Mouse (Mus musculus) small intestine, adult 2 months (tissue): ENCODE measurements around the gene Slc25a25. TPM values are rescaled to one million over a fixed set of nuclear protein-coding genes. Genes with fewer than 3 reads are reported as not detected.
A peak's percentile ranks its signal among the peaks of the same experiment; 100 is the strongest.

ENCODE experiments used
- H3K27ac ChIP-seq: fragments of 200-500 bp; 2 replicates; pipeline ENCODE4 v1.5.1; 2012; ENCODE audit warnings: low read depth, low read length, control low read depth, inconsistent platforms; ENCODE audit not compliant: insufficient read depth
- H3K27me3 ChIP-seq: fragments of 200-500 bp; 2 replicates; pipeline ENCODE4 v1.6.1; 2012; ENCODE audit warnings: mild to moderate bottlenecking, moderate library complexity, low read length, inconsistent platforms; ENCODE audit not compliant: control insufficient read depth, insufficient read depth
- H3K36me3 ChIP-seq: fragments of 200-500 bp; 2 replicates; pipeline ENCODE4 v1.6.1; 2012; ENCODE audit warnings: mild to moderate bottlenecking, low read length, control low read depth, inconsistent platforms; ENCODE audit not compliant: control insufficient read depth, insufficient read depth
- H3K4me1 ChIP-seq: fragments of 200-500 bp; 2 replicates; pipeline ENCODE4 v1.6.1; 2012; ENCODE audit warnings: low read length, inconsistent platforms, mixed read lengths; ENCODE audit not compliant: control insufficient read depth, insufficient read depth, insufficient read length
- H3K4me3 ChIP-seq: fragments of 200-500 bp; 2 replicates; pipeline ENCODE4 v1.5.1; 2012; ENCODE audit warnings: low read depth, mild to moderate bottlenecking, control low read depth, inconsistent platforms, low read length, moderate library complexity
- CTCF ChIP-seq: fragments of 200-500 bp; IDR thresholded peaks from 2 replicates; pipeline ENCODE4 v1.5.1; 2012; ENCODE audit warnings: low read depth, mild to moderate bottlenecking, control low read depth, inconsistent platforms, low read length, moderate library complexity, mixed read lengths; ENCODE audit not compliant: insufficient replicate concordance, insufficient read length; ENCODE audit errors: extremely low read depth
- POLR2A ChIP-seq: fragments of 200-500 bp; IDR thresholded peaks from 2 replicates; pipeline ENCODE4 v1.6.1; 2012; ENCODE audit warnings: low read depth, mild to moderate bottlenecking, control low read depth, inconsistent platforms, low read length, moderate library complexity
- WGBS: fragments of 180-500 bp; shearing (Covaris S2); methylation state at CpG from one replicate; pipeline ENCODE4 v1.1.7; 2018; 5-methylcytosine and 5-hydroxymethylcytosine counted together
- polyA plus RNA-seq: library from polyadenylated mRNA; depleted of rRNA; stranded (reverse); fragments of >200 nt; gene quantifications from 2 replicates; pipeline ENCODE4 v1.2.3, GENCODE M21; 2012

Gene Slc25a25
- polyA plus RNA-seq, 1 experiment: 27.0 TPM

DNA sequence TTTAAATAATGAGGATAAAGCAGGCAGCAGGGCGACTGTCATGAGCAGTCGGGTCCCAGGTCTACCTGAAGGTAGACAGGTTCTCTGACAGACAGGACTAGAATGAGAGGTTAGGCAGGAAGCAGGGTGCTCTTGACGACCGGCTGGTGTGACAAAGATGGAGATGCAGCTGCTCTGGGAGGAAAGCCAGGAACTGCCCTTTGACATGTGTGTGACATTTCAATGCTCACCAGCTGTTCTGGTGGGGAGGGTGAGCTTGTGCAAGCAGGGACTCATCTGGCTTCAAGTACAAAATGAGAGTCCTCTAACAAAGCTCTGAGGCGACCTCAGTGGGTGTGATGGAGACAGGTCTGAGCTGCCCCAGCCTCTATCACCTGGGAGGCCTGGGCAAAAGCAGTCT lies 37.3 kb downstream of the Slc25a25 start:
- 56% methylated on average over 5 of the region's 5 CpGs for WGBS
- TF ChIP-seq POLR2A (no peak), CTCF (no peak)

DNA sequence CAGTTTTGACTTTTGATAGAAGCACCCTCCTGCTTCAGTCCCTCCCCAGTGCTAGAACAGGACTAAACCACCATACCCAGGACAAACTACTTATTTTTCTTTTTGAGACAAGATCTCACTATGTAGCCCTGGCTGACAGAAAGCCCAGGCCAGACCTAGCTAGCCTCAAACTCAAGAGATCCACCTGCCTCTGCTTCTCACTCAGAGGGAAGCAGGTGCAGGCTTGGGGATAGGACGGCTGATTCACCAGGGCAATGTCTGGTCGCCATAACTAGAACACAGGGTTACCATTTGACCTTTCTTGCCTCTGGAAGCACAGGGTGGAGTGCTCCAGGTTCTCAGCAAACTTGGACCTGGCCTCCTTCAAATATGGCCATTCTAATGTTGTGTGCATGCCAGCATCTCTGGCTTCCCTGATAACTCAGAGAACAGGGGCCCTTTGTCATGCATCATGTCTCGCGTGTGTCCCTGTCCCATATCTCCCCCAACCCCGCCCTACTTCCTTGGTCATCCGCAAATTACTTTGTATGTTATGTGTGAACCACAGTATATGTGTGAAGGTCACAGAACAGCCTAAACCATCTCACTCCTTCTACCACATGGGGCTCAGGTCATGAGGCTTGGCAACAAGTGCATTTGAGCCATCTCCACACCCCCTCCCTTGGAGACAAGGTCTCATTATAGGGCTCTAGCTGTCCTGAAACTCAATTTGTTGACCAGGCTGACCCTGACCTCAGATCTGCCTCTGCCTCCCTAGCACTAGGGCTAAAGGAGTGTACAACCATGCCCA lies 38.3 kb downstream of the Slc25a25 start:
- no peaks in the 10 kb centered on the region for H3K27me3 ChIP-seq
- peaks cover 38% of the 10 kb centered on the region for H3K36me3 ChIP-seq
- H3K4me3 ChIP-seq: no peak overlapping the region
- H3K4me1 ChIP-seq: peaks cover 12% of the 10 kb centered on the region
- 69% methylated on average over 6 of the region's 6 CpGs for WGBS
- H3K27ac ChIP-seq: no peak overlapping the region
- TF ChIP-seq CTCF (no peak), POLR2A (no peak)

More for the DNA sequence above, 37.3 kb downstream of the Slc25a25 start:
- Histone ChIP-seq H3K27ac (no peak overlapping the region), H3K36me3 (peaks cover 48% of the 10 kb centered on the region), H3K27me3 (no peaks in the 10 kb centered on the region), H3K4me1 (peaks cover 6% of the 10 kb centered on the region), H3K4me3 (no peak overlapping the region)

DNA sequence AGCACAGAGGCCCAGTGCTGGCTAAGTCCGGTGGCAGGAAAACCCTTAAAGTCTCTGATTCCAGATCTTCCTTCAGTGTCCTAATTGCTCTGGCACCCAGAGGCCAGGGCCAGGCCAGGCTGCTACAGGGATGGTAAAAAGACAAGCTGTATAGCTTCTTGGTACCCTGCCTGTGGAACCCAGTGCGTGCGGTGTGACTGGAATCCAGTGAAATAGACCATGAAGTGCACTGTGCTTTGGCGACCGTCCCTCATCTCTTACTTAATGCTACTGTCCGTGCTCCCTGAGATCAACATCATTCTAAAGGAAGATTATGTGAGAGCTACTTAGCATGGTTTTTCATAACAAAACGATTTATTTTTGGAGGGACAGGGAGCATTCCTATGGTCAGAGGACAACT lies 39.8 kb downstream of the Slc25a25 start:
- Histone ChIP-seq H3K27ac (no peak overlapping the region), H3K36me3 (peaks cover 24% of the 10 kb centered on the region), H3K27me3 (no peaks in the 10 kb centered on the region), H3K4me3 (no peak overlapping the region), H3K4me1 (peaks cover 12% of the 10 kb centered on the region)
- no peak for TF ChIP-seq CTCF
- TF ChIP-seq POLR2A: no peak
- WGBS: 79% methylated on average over 7 of the region's 7 CpGs

DNA sequence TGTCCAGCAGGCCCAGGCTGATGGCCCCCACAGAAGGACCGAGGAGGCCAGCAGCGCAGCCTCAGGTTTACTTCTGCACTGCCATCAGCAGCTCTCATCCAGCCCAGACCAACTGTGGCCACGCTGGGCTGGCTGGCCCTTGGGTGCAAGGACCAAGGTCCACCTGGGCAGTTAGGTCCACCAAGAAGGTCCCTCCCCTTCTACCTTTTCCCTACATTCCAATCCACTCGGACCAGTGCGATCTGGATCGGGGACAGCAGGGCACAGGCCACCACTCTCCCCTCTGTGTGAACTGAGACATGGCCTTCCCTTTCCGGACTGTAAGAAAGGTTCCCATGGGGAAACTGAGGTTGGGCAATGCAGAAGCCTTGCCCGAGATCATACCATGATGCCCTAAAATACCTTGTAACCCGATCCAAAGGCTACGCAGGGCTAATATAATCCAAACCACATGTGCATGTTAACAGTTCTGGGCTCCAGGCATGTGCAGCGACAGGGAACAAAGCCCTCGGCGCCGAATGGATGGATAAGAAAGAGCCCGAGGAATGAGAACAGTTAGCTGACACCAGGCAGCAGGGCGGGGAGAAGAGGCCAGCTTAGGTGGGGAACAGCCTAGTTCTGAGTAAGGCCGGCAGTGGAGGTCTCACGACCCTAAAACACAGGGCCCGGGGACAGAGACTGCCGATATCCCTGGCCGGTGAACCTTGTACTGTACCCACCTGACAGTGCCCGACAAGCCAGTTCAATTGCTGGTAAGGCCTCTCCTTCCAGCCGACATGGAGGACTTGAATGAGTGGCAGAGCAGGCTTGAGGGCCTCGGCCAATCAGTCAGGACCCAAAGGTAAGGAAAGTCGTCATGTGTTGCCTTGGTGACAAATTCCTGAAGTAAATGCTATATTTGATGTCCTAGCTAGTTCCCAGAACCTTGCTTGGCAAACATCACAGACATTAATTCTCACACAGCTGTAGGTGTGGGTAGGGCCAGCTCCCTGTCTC lies 42.5 kb downstream of the Slc25a25 start:
- TF ChIP-seq POLR2A (no peak), CTCF (no peak)
- Histone ChIP-seq H3K36me3 (no peaks in the 10 kb centered on the region), H3K27ac (no peak overlapping the region), H3K4me3 (no peak overlapping the region), H3K4me1 (peaks cover 12% of the 10 kb centered on the region), H3K27me3 (no peaks in the 10 kb centered on the region)
- 60% methylated on average over 25 of the region's 25 CpGs for WGBS

DNA sequence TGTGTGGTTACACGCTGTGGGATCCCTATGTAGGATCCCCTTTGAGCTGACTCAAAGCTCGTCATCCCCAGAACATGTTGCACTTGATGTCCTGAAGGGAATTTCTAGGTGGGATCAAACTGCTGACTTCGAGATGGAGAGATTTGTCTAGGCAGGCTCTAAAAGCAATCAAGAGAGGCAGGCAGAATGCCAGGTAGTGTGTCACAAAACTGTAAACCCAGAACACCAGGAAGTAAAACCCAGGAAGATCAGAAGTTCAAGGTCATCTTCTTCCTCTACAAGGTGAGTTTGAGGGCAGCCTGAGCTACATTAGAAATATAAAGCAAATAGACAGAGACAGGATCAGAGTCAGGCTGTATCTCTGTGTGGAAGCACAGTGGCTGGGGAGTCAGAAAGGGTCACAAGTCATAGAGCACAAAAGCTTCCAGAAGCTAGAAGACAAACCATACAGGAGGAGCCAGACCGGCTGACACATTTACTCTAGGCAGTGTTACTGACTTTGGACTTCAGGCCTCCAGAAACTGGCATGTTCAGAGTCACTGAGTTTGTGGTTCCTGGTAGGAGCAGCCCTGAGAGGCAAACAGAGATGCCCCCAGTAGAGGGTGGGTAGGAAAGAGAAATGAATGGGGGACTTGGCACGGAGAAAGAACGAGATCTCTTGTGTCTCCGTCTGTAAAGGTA lies 44.0 kb downstream of the Slc25a25 start:
- H3K4me1 ChIP-seq: peaks cover 12% of the 10 kb centered on the region
- no peak for TF ChIP-seq CTCF
- no peak for TF ChIP-seq POLR2A
- no peak overlapping the region for H3K27ac ChIP-seq
- no peaks in the 10 kb centered on the region for H3K27me3 ChIP-seq
- no peak overlapping the region for H3K4me3 ChIP-seq
- peaks cover 6% of the 10 kb centered on the region for H3K36me3 ChIP-seq
- WGBS: 75% methylated on average over 7 of the region's 7 CpGs

DNA sequence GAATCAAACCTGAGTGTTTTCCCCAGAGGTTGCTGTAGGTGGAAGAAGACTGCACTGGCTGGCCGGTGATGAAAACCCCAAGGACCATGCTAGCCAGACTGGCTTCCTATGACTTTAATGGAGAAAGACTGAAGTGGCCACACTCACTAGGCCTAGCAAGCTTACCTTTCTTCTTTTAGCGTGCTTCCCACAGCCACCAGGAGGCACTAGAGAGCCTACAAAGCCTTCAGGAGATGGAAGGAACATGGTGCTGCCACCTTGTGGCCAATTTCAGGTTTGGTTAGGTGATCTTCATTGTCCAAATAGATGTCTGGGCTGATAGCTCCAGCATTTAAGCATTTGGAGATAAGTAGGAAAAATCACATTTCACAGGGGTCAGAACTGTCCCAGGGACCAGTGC lies 46.6 kb downstream of the Slc25a25 start:
- Histone ChIP-seq H3K27ac (no peak overlapping the region), H3K4me3 (no peak overlapping the region), H3K36me3 (peaks cover 26% of the 10 kb centered on the region), H3K27me3 (no peaks in the 10 kb centered on the region), H3K4me1 (peaks cover 9% of the 10 kb centered on the region)
- peak; percentile 99; the same call in 1 of the 2 replicates for TF ChIP-seq CTCF
- TF ChIP-seq POLR2A: no peak
- 18% methylated on average over 2 of the region's 2 CpGs for WGBS

DNA sequence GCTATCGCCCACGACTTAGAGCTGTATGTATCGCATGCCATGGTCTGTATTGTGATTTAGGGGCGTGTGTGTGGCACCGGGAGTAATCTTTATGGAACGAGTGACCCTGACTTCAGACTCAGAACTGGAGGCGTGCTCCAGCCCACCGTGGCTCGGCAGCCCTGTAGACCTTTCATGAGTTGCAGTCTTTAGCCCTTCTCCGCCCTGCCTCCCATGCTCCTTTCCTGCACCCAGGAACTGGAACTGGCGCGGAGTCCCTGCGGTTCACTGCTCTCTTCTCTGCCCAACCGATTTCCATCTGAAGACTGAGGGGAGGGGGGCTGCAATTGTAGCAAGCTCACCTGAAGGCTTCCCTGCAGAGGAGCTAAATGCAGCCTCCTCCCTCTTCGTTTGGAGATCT lies 54.5 kb downstream of the Slc25a25 start:
- no peak for TF ChIP-seq POLR2A
- no peak for TF ChIP-seq CTCF
- peaks cover 15% of the 10 kb centered on the region for H3K36me3 ChIP-seq
- peaks cover 8% of the 10 kb centered on the region; the same call in 1 of the 2 replicates for H3K4me1 ChIP-seq
- H3K27ac ChIP-seq: peak overlapping the region; percentile 48; the same call in 1 of the 2 replicates
- H3K27me3 ChIP-seq: no peaks in the 10 kb centered on the region
- H3K4me3 ChIP-seq: peak overlapping the region; percentile 90
- 1% methylated on average over 15 of the region's 15 CpGs for WGBS
